Mouse (Mus musculus): ENCODE results near the gene Rps17. TPM values are rescaled to one million over a fixed set of nuclear protein-coding genes. Genes with fewer than 3 reads are reported as not detected.
A peak's percentile ranks its signal among the peaks of the same experiment; 100 is the strongest.

Gene Rps17
- total and polyA plus RNA-seq, 3 experiments: 210 to 3,077 (median 1,187) TPM

DNA sequence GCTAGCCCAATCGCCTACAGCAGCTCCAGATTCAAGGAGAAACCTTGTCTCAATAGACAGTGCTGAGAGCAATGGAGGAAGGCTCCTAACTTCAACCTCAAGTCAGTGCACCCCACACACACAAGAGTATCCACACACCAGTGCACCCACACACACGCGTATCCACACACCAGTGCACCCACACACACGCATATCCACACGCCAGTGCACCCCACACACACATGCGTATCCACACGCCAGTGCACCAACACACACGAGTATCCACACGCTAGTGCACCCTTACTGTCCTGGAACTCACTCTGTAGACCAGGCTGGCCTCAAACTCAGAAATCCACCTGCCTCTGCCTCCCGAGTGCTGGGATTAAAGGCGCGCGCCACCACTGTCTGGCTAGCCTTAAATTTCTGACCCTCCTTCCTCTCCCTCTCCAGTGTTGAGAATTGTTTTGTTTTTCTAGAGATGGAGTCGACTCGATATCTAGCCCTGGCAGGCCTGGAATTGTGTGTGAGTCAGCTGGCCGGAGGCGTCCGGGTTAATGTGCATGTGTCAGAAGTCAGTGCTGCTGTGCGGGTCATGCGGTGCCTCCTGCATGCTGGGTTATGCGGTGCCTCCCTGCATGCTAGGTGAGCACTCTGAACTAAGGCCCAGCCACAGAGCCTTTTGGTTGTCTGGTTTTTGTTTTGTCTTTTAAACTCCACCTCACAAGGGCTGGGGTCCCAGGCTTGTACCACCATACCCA is 7.1 kb downstream of the Rps17 start:
- H3K36me3 ChIP-seq (replicated peaks): peaks cover 93% of the 10 kb centered on the region
- peaks cover 31% of the 10 kb centered on the region for H3K4me1 ChIP-seq (ENCODE audit: insufficient read depth, low read depth, low read length)
- TF ChIP-seq GATA1 (IDR thresholded peaks at IDR 0.05; ENCODE audit: borderline replicate concordance, low read length) (no peak), TAL1 (conservative IDR thresholded peaks at IDR 0.05; ENCODE audit: low read depth, low read length) (no peak), GATA2 (IDR thresholded peaks at IDR 0.05; ENCODE audit: borderline replicate concordance, low read depth, low read length) (no peak), POLR2AphosphoS5 (IDR thresholded peaks at IDR 0.05; ENCODE audit: insufficient replicate concordance, low read depth, low read length) (peak; percentile 83)
- DNase-seq (ENCODE audit: low spot score) (no peak), ATAC-seq (ENCODE audit: extremely low read depth, insufficient number of reproducible peaks, low FRiP score, poor library complexity, severe bottlenecking) (no peak)
- no peak overlapping the region for H3K4me3 ChIP-seq (ENCODE audit: low read depth, low read length)
- no peaks in the 10 kb centered on the region for H3K9me3 ChIP-seq (replicated peaks)
- H3K27me3 ChIP-seq (ENCODE audit: insufficient read depth, low read length): no peaks in the 10 kb centered on the region

DNA sequence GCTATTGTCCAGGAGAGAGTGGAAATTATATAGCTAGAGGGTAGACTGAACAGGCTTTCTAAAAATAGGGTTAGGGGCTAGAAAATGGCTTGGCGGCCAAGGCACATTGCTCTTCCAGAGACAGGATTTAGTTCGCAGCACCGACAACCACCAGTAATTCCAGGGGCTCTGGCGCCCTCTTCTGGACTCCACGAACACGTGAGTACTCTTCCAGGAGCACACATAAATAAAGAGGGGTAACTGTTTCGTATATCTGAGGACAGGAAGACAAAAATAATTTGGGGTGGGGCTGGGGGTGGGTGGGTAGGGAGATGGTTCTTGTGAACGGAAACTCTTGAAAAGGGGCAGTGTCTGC is 8.6 kb downstream of the Rps17 start:
- no peaks in the 10 kb centered on the region for H3K27me3 ChIP-seq (ENCODE audit: insufficient read depth, low read length)
- no peak for DNase-seq (ENCODE audit: low spot score)
- no peak for TF ChIP-seq CTCF (IDR thresholded peaks at IDR 0.05; ENCODE audit: low read depth, low read length)
- no peak for TF ChIP-seq GATA2 (IDR thresholded peaks at IDR 0.05; ENCODE audit: borderline replicate concordance, low read depth, low read length)
- no peak for TF ChIP-seq POLR2AphosphoS5 (IDR thresholded peaks at IDR 0.05; ENCODE audit: insufficient replicate concordance, low read depth, low read length)
- no peak for TF ChIP-seq GATA1 (IDR thresholded peaks at IDR 0.05; ENCODE audit: borderline replicate concordance, low read length)
- TF ChIP-seq TAL1 (conservative IDR thresholded peaks at IDR 0.05; ENCODE audit: low read depth, low read length): no peak
- no peak for ATAC-seq (ENCODE audit: extremely low read depth, insufficient number of reproducible peaks, low FRiP score, poor library complexity, severe bottlenecking)
- H3K36me3 ChIP-seq (replicated peaks): peaks cover 91% of the 10 kb centered on the region
- no peaks in the 10 kb centered on the region for H3K9me3 ChIP-seq (replicated peaks)
- H3K4me3 ChIP-seq (ENCODE audit: low read depth, low read length): no peak overlapping the region
- H3K4me1 ChIP-seq (ENCODE audit: insufficient read depth, low read depth, low read length): peaks cover 16% of the 10 kb centered on the region

DNA sequence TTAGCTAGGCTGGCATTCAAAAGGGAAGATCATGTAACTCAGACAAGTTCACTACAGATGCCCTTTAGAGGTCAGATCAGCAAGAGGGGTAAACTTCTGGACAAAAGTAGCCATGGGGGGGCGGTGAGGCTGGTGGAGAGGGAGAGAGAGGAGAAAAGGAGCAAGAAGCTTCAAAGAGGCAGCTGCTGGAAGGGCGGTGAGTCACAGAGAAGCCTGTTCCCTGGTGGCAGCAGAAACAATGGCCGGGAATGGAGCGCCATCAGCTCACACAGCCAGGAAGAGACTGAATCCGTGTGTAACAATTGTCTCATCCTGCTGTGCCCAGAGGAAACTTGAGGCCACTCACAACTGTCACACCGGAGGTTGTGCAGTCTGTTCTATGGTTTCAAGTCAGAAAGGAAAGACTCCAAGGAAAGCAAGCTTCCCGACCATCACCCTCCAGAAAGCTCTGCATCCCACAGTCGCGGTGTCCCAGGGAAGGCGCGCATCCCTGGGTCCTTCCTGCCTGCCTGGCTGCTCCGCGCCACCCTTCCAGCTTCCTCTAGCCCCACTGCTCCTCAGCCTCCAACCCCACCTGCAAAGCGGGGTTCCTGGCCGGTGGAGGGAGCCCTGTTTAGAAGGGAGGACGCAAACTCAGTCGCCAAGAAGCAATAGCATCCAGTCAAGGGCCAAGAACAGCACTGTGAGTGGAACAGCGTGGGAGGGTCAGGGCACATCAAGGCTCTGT is 9.2 kb downstream of the Rps17 start:
- no peaks in the 10 kb centered on the region for H3K9me3 ChIP-seq (replicated peaks)
- TF ChIP-seq GATA2 (IDR thresholded peaks at IDR 0.05; ENCODE audit: borderline replicate concordance, low read depth, low read length): no peak
- no peak for TF ChIP-seq CTCF (IDR thresholded peaks at IDR 0.05; ENCODE audit: low read depth, low read length)
- TF ChIP-seq POLR2AphosphoS5 (IDR thresholded peaks at IDR 0.05; ENCODE audit: insufficient replicate concordance, low read depth, low read length): no peak
- no peak for TF ChIP-seq TAL1 (conservative IDR thresholded peaks at IDR 0.05; ENCODE audit: low read depth, low read length)
- no peak for TF ChIP-seq GATA1 (IDR thresholded peaks at IDR 0.05; ENCODE audit: borderline replicate concordance, low read length)
- DNase-seq (ENCODE audit: low spot score) (no peak), ATAC-seq (ENCODE audit: extremely low read depth, insufficient number of reproducible peaks, low FRiP score, poor library complexity, severe bottlenecking) (no peak)
- no peaks in the 10 kb centered on the region for H3K27me3 ChIP-seq (ENCODE audit: insufficient read depth, low read length)
- H3K4me1 ChIP-seq (ENCODE audit: insufficient read depth, low read depth, low read length): peaks cover 11% of the 10 kb centered on the region
- H3K4me3 ChIP-seq (ENCODE audit: low read depth, low read length): no peak overlapping the region
- H3K36me3 ChIP-seq (replicated peaks): peaks cover 88% of the 10 kb centered on the region

DNA sequence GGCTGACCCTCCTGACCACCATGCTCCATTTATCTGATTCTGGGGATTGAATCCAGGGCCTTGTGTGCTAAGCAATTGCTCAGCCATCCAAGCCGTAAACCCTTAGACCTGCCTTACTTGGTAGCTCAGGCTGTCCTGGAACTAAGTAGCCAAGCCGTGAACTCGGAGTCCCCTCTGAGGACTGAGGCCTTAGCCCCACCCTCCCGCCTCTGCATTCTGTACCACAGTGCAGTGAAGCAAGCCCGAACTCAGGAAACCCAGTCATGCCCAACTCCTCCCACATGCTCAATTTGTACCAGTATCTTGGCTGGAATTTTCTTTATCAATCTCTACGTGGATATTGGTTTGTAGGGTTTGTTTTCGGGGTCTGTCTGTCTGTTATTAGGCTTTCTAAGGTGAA is 13.2 kb downstream of the Rps17 start:
- peaks cover 76% of the 10 kb centered on the region for H3K36me3 ChIP-seq (replicated peaks)
- no peaks in the 10 kb centered on the region for H3K9me3 ChIP-seq (replicated peaks)
- DNase-seq (ENCODE audit: low spot score) (no peak), ATAC-seq (ENCODE audit: extremely low read depth, insufficient number of reproducible peaks, low FRiP score, poor library complexity, severe bottlenecking) (no peak)
- H3K4me3 ChIP-seq (ENCODE audit: low read depth, low read length): no peak overlapping the region
- TF ChIP-seq CTCF (IDR thresholded peaks at IDR 0.05; ENCODE audit: low read depth, low read length) (no peak), TAL1 (conservative IDR thresholded peaks at IDR 0.05; ENCODE audit: low read depth, low read length) (no peak), GATA1 (IDR thresholded peaks at IDR 0.05; ENCODE audit: borderline replicate concordance, low read length) (no peak), POLR2AphosphoS5 (IDR thresholded peaks at IDR 0.05; ENCODE audit: insufficient replicate concordance, low read depth, low read length) (no peak), GATA2 (IDR thresholded peaks at IDR 0.05; ENCODE audit: borderline replicate concordance, low read depth, low read length) (no peak)
- H3K4me1 ChIP-seq (ENCODE audit: insufficient read depth, low read depth, low read length): peaks cover 10% of the 10 kb centered on the region
- no peaks in the 10 kb centered on the region for H3K27me3 ChIP-seq (ENCODE audit: insufficient read depth, low read length)

DNA sequence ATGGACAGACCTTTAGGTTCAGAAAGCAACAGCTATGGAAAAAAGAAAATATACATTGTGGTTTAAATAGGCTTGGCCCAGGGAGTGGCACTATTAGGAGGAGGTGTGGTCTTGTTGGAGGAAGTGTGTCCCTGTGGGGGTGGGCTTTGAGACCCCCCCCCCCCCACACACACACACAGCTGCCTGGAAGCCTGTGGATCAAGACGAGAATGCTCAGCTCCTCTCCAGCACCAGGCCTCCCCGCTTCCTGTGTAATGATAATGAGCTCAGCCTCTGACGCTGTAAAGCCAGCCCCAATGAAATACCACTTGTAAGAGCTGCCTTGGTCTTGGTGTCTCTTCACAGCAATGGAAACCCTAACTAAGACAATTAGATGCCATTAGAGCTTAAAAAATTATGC is 14.3 kb downstream of the Rps17 start:
- TF ChIP-seq TAL1 (conservative IDR thresholded peaks at IDR 0.05; ENCODE audit: low read depth, low read length) (no peak), GATA1 (IDR thresholded peaks at IDR 0.05; ENCODE audit: borderline replicate concordance, low read length) (no peak), POLR2AphosphoS5 (IDR thresholded peaks at IDR 0.05; ENCODE audit: insufficient replicate concordance, low read depth, low read length) (no peak), GATA2 (IDR thresholded peaks at IDR 0.05; ENCODE audit: borderline replicate concordance, low read depth, low read length) (no peak), CTCF (IDR thresholded peaks at IDR 0.05; ENCODE audit: low read depth, low read length) (no peak)
- H3K4me3 ChIP-seq (ENCODE audit: low read depth, low read length): no peak overlapping the region
- H3K9me3 ChIP-seq (replicated peaks): no peaks in the 10 kb centered on the region
- ATAC-seq (ENCODE audit: extremely low read depth, insufficient number of reproducible peaks, low FRiP score, poor library complexity, severe bottlenecking): no peak
- peaks cover 16% of the 10 kb centered on the region for H3K4me1 ChIP-seq (ENCODE audit: insufficient read depth, low read depth, low read length)
- H3K36me3 ChIP-seq (replicated peaks): peaks cover 66% of the 10 kb centered on the region
- DNase-seq (ENCODE audit: low spot score): no peak
- no peaks in the 10 kb centered on the region for H3K27me3 ChIP-seq (ENCODE audit: insufficient read depth, low read length)

DNA sequence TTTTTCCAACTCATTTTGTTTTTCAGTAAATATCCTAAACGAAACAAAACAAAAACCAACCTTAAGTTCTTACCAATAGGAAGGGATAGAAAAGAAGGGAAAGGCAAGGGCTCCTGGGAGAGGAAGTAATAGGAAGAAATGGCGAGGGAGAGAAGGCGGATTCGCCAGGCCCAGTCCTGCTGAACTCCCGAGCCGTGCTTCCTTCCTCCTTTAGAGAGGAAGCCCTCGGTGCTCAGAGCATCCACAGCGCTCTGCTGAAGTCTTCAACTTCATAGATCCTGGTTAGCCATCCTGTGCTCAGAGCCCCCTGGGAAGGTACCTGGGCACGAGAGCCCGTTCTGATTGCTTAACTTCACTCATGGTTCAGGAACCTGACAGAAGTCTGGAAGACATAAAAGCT is 17.4 kb downstream of the Rps17 start:
- DNase-seq (ENCODE audit: low spot score) (no peak), ATAC-seq (ENCODE audit: extremely low read depth, insufficient number of reproducible peaks, low FRiP score, poor library complexity, severe bottlenecking) (no peak)
- Histone ChIP-seq H3K9me3 (replicated peaks) (no peaks in the 10 kb centered on the region), H3K4me1 (ENCODE audit: insufficient read depth, low read depth, low read length) (peaks cover 11% of the 10 kb centered on the region), H3K36me3 (replicated peaks) (peaks cover 41% of the 10 kb centered on the region), H3K27me3 (ENCODE audit: insufficient read depth, low read length) (no peaks in the 10 kb centered on the region; the same call in 1 of the 2 replicates), H3K4me3 (ENCODE audit: low read depth, low read length) (no peak overlapping the region)
- TF ChIP-seq GATA1 (IDR thresholded peaks at IDR 0.05; ENCODE audit: borderline replicate concordance, low read length) (no peak), CTCF (IDR thresholded peaks at IDR 0.05; ENCODE audit: low read depth, low read length) (no peak), GATA2 (IDR thresholded peaks at IDR 0.05; ENCODE audit: borderline replicate concordance, low read depth, low read length) (no peak), POLR2AphosphoS5 (IDR thresholded peaks at IDR 0.05; ENCODE audit: insufficient replicate concordance, low read depth, low read length) (no peak), TAL1 (conservative IDR thresholded peaks at IDR 0.05; ENCODE audit: low read depth, low read length) (no peak)
